Mouse (Mus musculus): ENCODE data around the gene Macrod1. TPM values are rescaled to one million over a fixed set of nuclear protein-coding genes. Genes with fewer than 3 reads are reported as not detected.

Gene Macrod1
- polyA plus RNA-seq, 1 experiment from 2014 or later = 5.6 TPM

- ATAC-seq (ENCODE audit: low read depth) = no peak
- H3K36me3 ChIP-seq (ENCODE audit: control insufficient read depth, insufficient read depth, low read length) = no peaks in the 10 kb centered on the region
- H3K4me2 ChIP-seq (ENCODE audit: low read depth, low read length) = no peak overlapping the region
- 69% methylated on average over 4 of the region's 4 CpGs for WGBS
- H3K4me3 ChIP-seq (ENCODE audit: low read depth, low read length) = no peak overlapping the region
- no peaks in the 10 kb centered on the region for H3K9me3 ChIP-seq (ENCODE audit: control insufficient read depth, low read length)
- no peak overlapping the region for H3K27ac ChIP-seq (ENCODE audit: low read depth, low read length)
- H3K27me3 ChIP-seq (ENCODE audit: control insufficient read depth, insufficient read depth, low read length) = no peaks in the 10 kb centered on the region
- H3K9ac ChIP-seq (replicated peaks; ENCODE audit: low read depth, low read length) = no peak overlapping the region
- H3K4me1 ChIP-seq (ENCODE audit: control insufficient read depth, insufficient read depth, low read length) = peaks cover 31% of the 10 kb centered on the region
Observed at GRCm38 (mm10) chr19:7111710-7112109, 55.1 kb downstream of the Macrod1 start.

GRCm38 (mm10) chr19:7112628-7113027 lies 56.0 kb downstream of the Macrod1 start:
- Histone ChIP-seq H3K4me3 (ENCODE audit: low read depth, low read length) (no peak overlapping the region), H3K4me2 (ENCODE audit: low read depth, low read length) (no peak overlapping the region), H3K9ac (replicated peaks; ENCODE audit: low read depth, low read length) (no peak overlapping the region), H3K4me1 (ENCODE audit: control insufficient read depth, insufficient read depth, low read length) (peaks cover 35% of the 10 kb centered on the region), H3K9me3 (ENCODE audit: control insufficient read depth, low read length) (no peaks in the 10 kb centered on the region), H3K36me3 (ENCODE audit: control insufficient read depth, insufficient read depth, low read length) (no peaks in the 10 kb centered on the region), H3K27me3 (ENCODE audit: control insufficient read depth, insufficient read depth, low read length) (no peaks in the 10 kb centered on the region), H3K27ac (ENCODE audit: low read depth, low read length) (no peak overlapping the region)
- 24% methylated on average over 3 of the region's 3 CpGs for WGBS
- ATAC-seq (ENCODE audit: low read depth) = no peak

- Histone ChIP-seq H3K9ac (replicated peaks; ENCODE audit: low read depth, low read length) (no peak overlapping the region), H3K27me3 (ENCODE audit: control insufficient read depth, insufficient read depth, low read length) (no peaks in the 10 kb centered on the region), H3K9me3 (ENCODE audit: control insufficient read depth, low read length) (no peaks in the 10 kb centered on the region), H3K4me2 (ENCODE audit: low read depth, low read length) (no peak overlapping the region), H3K4me1 (ENCODE audit: control insufficient read depth, insufficient read depth, low read length) (peaks cover 32% of the 10 kb centered on the region), H3K27ac (ENCODE audit: low read depth, low read length) (peak overlapping the region; percentile 40; the same call in 1 of the 2 replicates), H3K36me3 (ENCODE audit: control insufficient read depth, insufficient read depth, low read length) (no peaks in the 10 kb centered on the region), H3K4me3 (ENCODE audit: low read depth, low read length) (no peak overlapping the region)
- ATAC-seq (ENCODE audit: low read depth) = no peak
- 11% methylated on average over 14 of the region's 14 CpGs for WGBS
Observed at GRCm38 (mm10) chr19:7113574-7113973, 57.0 kb downstream of the Macrod1 start.

- WGBS = 67% methylated on average over 4 of the region's 4 CpGs
- Histone ChIP-seq H3K27me3 (ENCODE audit: control insufficient read depth, insufficient read depth, low read length) (no peaks in the 10 kb centered on the region), H3K4me2 (ENCODE audit: low read depth, low read length) (no peak overlapping the region), H3K9me3 (ENCODE audit: control insufficient read depth, low read length) (no peaks in the 10 kb centered on the region), H3K9ac (replicated peaks; ENCODE audit: low read depth, low read length) (no peak overlapping the region), H3K4me1 (ENCODE audit: control insufficient read depth, insufficient read depth, low read length) (peaks cover 18% of the 10 kb centered on the region), H3K4me3 (ENCODE audit: low read depth, low read length) (no peak overlapping the region), H3K36me3 (ENCODE audit: control insufficient read depth, insufficient read depth, low read length) (no peaks in the 10 kb centered on the region), H3K27ac (ENCODE audit: low read depth, low read length) (no peak overlapping the region)
- ATAC-seq (ENCODE audit: low read depth) = no peak
Observed at GRCm38 (mm10) chr19:7116038-7116731, 59.6 kb downstream of the Macrod1 start.

- no peak for ATAC-seq (ENCODE audit: low read depth)
- H3K4me1 ChIP-seq (ENCODE audit: control insufficient read depth, insufficient read depth, low read length) = peaks cover 21% of the 10 kb centered on the region
Observed at GRCm38 (mm10) chr19:7117141-7117540, 60.5 kb downstream of the Macrod1 start.

GRCm38 (mm10) chr19:7117653-7118307 lies 61.2 kb downstream of the Macrod1 start:
- H3K4me2 ChIP-seq (ENCODE audit: low read depth, low read length) = no peak overlapping the region
- 80% methylated on average over 8 of the region's 8 CpGs for WGBS
- H3K4me3 ChIP-seq (ENCODE audit: low read depth, low read length) = no peak overlapping the region
- H3K27ac ChIP-seq (ENCODE audit: low read depth, low read length) = no peak overlapping the region
- no peaks in the 10 kb centered on the region for H3K27me3 ChIP-seq (ENCODE audit: control insufficient read depth, insufficient read depth, low read length)
- H3K4me1 ChIP-seq (ENCODE audit: control insufficient read depth, insufficient read depth, low read length) = peaks cover 27% of the 10 kb centered on the region
- ATAC-seq (ENCODE audit: low read depth) = no peak
- H3K9me3 ChIP-seq (ENCODE audit: control insufficient read depth, low read length) = no peaks in the 10 kb centered on the region
- H3K36me3 ChIP-seq (ENCODE audit: control insufficient read depth, insufficient read depth, low read length) = no peaks in the 10 kb centered on the region
- H3K9ac ChIP-seq (replicated peaks; ENCODE audit: low read depth, low read length) = no peak overlapping the region

More at GRCm38 (mm10) chr19:7117141-7117540, 60.5 kb downstream of the Macrod1 start:
- Histone ChIP-seq H3K36me3 (ENCODE audit: control insufficient read depth, insufficient read depth, low read length) (no peaks in the 10 kb centered on the region), H3K27ac (ENCODE audit: low read depth, low read length) (no peak overlapping the region), H3K27me3 (ENCODE audit: control insufficient read depth, insufficient read depth, low read length) (no peaks in the 10 kb centered on the region), H3K9me3 (ENCODE audit: control insufficient read depth, low read length) (no peaks in the 10 kb centered on the region), H3K4me2 (ENCODE audit: low read depth, low read length) (no peak overlapping the region), H3K4me3 (ENCODE audit: low read depth, low read length) (no peak overlapping the region), H3K9ac (replicated peaks; ENCODE audit: low read depth, low read length) (no peak overlapping the region)
- 42% methylated on average over 4 of the region's 4 CpGs for WGBS

- H3K4me1 ChIP-seq (ENCODE audit: control insufficient read depth, insufficient read depth, low read length) = peaks cover 15% of the 10 kb centered on the region
- H3K4me2 ChIP-seq (ENCODE audit: low read depth, low read length) = no peak overlapping the region
- H3K9me3 ChIP-seq (ENCODE audit: control insufficient read depth, low read length) = no peaks in the 10 kb centered on the region
- H3K9ac ChIP-seq (replicated peaks; ENCODE audit: low read depth, low read length) = no peak overlapping the region
- no peaks in the 10 kb centered on the region for H3K27me3 ChIP-seq (ENCODE audit: control insufficient read depth, insufficient read depth, low read length)
- H3K4me3 ChIP-seq (ENCODE audit: low read depth, low read length) = no peak overlapping the region
- ATAC-seq (ENCODE audit: low read depth) = no peak
- WGBS = 38% methylated on average over 11 of the region's 11 CpGs
- H3K36me3 ChIP-seq (ENCODE audit: control insufficient read depth, insufficient read depth, low read length) = no peaks in the 10 kb centered on the region
- H3K27ac ChIP-seq (ENCODE audit: low read depth, low read length) = no peak overlapping the region
Observed at GRCm38 (mm10) chr19:7121252-7121651, 64.6 kb downstream of the Macrod1 start.

GRCm38 (mm10) chr19:7122277-7122676 lies 65.7 kb downstream of the Macrod1 start:
- H3K9me3 ChIP-seq (ENCODE audit: control insufficient read depth, low read length) = no peaks in the 10 kb centered on the region
- H3K4me3 ChIP-seq (ENCODE audit: low read depth, low read length) = no peak overlapping the region
- H3K9ac ChIP-seq (replicated peaks; ENCODE audit: low read depth, low read length) = peak overlapping the region; percentile 22; the same call in 1 of the 2 replicates
- no peak for ATAC-seq (ENCODE audit: low read depth)
- H3K4me1 ChIP-seq (ENCODE audit: control insufficient read depth, insufficient read depth, low read length) = peaks cover 9% of the 10 kb centered on the region
- 55% methylated on average over 4 of the region's 4 CpGs for WGBS
- no peaks in the 10 kb centered on the region for H3K27me3 ChIP-seq (ENCODE audit: control insufficient read depth, insufficient read depth, low read length)
- no peak overlapping the region for H3K4me2 ChIP-seq (ENCODE audit: low read depth, low read length)
- H3K36me3 ChIP-seq (ENCODE audit: control insufficient read depth, insufficient read depth, low read length) = no peaks in the 10 kb centered on the region
- H3K27ac ChIP-seq (ENCODE audit: low read depth, low read length) = no peak overlapping the region

GRCm38 (mm10) chr19:7122698-7123306 lies 66.2 kb downstream of the Macrod1 start:
- no peak for ATAC-seq (ENCODE audit: low read depth)
- Histone ChIP-seq H3K4me3 (ENCODE audit: low read depth, low read length) (no peak overlapping the region), H3K36me3 (ENCODE audit: control insufficient read depth, insufficient read depth, low read length) (no peaks in the 10 kb centered on the region), H3K9me3 (ENCODE audit: control insufficient read depth, low read length) (no peaks in the 10 kb centered on the region), H3K27ac (ENCODE audit: low read depth, low read length) (no peak overlapping the region), H3K27me3 (ENCODE audit: control insufficient read depth, insufficient read depth, low read length) (no peaks in the 10 kb centered on the region), H3K4me2 (ENCODE audit: low read depth, low read length) (no peak overlapping the region), H3K4me1 (ENCODE audit: control insufficient read depth, insufficient read depth, low read length) (peaks cover 9% of the 10 kb centered on the region), H3K9ac (replicated peaks; ENCODE audit: low read depth, low read length) (peak overlapping the region; percentile 22; the same call in 1 of the 2 replicates)
- whole genome bisulfite sequencing = 36% methylated on average over 10 of the region's 10 CpGs

Measured in neural tube, embryonic 14.5 days (tissue).